Mouse (Mus musculus): Measurements from ENCODE around the gene Olfr224. TPM values are rescaled to one million over a fixed set of nuclear protein-coding genes. Genes with fewer than 3 reads are reported as not detected.
"Not testable (repeated sequence)": the region's sequence is repeated elsewhere in the genome, so short reads cannot be mapped to it uniquely, and the experiment has no call there.

Olfr224 gene
- polyA plus RNA-seq (2017; shearing (Covaris generic)): not detected

GRCm38 (mm10) chr11:58570405-58570804, at the start of gene Olfr224:
Olfr224 (minus strand) TSS chr11:58570553.
- no peak for ATAC-seq

DNA sequence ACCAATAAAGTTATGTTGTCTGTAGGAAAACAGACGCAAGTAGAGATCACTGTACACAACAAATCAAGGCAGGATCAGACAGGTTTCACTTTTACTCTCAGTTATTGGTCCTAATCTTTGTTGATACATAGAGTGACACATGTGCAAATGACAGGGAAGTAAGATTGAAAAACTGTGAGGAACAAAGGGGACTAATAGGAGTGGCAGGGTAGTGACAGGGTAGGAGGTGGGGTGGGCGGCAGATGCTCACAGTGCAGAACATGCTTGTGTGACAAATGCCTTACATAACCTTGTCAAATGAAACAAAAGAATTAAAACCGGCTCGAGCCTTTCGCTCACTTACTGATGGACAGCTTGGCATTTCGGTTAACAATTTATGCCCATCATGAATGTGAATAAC, 48.4 kb upstream of the Olfr224 start:
- no peak for ATAC-seq

- no peak for ATAC-seq
Observed at GRCm38 (mm10) chr11:58618369-58618768, 48.0 kb upstream of the Olfr224 start.

GRCm38 (mm10) chr11:58615975-58616374, 45.6 kb upstream of the Olfr224 start, which contains the start of gene 2210407C18Rik:
2210407C18Rik (minus strand) TSS chr11:58616075.
- ATAC-seq: no peak

DNA sequence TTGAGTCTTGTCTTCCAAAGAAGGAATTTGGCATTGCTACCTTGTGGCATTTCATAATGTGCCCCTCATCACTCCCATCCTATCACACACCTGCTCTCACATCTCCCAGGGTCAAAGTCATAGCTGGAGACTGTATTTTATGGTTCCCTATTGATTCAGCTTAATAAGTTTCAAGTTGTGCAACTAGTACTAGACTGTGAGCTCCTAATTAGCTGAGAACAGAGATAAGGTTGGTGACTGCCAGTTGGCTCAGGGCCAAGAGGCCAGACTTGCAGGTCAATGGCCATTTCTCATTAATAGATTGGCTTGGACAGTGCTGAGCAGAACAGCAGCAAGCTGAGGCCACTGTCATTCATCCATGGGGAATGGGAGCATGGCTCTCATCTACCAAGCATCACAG, 44.2 kb upstream of the Olfr224 start:
- ATAC-seq: no peak

- no peak for ATAC-seq
Observed at GRCm38 (mm10) chr11:58613359-58613758, 43.0 kb upstream of the Olfr224 start.

DNA sequence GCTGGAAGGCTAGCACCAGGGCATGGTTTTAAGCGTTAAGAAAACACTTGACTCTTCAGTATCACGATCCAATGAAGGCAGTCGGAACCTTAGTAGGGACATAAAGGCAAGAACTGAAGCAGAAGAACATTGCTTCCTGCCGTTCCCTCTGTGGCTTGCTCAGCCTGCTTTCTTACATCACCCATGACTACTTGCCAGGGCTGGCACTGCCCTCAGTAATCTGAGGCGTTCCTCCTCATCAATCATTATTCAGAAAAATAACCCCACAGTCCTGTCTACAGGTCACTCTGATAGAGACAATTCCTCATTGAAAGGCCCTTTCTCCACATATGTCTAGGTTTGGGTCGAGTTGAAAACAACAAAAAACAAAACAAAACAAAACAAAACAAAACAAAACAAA, 36.7 kb upstream of the Olfr224 start:
- ATAC-seq: no peak

DNA sequence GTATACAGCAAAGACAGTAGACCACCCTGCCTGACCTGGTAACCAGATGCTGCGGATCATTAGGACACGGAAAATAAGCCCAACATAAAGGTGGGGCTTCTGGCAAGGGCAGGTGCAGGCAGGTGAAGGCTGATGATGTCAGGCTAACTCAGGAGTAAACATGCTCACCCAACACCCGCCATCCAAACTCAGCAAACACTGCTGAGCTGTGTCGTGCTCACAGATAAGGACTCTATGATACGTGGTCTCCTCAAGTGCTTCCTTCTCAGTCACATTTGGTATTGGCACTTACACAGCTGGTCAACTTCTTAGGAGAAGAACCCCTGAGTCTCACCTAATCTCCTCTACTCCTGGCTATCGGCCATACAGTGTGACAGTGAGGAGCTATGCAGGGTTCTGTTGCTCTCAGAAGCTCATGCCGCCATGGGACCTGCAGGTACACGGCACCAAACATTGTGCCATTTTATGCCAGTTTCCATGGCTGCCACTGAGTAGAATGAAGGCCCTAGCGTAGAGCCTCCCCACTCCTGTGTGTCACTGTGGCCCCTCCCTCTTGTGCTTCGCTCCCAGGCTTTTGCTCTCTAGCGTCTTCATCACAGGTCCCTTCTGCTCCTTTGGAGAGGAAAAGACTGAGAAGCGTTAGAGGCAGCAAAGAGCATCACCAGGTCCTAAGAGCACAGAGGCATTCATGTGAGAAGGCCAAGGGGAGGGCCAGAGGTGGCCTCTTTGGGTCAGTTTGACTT, 36.0 kb upstream of the Olfr224 start:
- no peak for ATAC-seq

DNA sequence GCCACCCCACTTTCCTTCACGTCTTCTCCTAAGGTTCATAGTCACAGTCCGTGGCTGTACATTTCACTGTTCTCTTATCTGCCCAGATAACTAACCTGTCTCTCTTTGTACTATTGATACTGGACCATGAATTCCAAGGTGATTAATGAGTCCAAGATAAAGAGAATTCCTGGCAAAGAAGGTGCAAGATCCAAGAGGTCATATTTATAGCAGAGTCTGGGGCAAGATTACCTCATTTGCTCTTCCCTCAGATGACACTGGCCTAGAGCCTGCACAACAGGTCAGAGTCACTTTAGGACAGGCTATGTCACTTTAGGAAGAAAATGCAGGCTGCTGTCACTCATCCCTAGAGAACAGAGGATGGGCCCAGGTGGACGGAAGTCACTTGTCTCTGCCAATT, 34.9 kb upstream of the Olfr224 start:
- no peak for ATAC-seq

GRCm38 (mm10) chr11:58604688-58605087, 34.3 kb upstream of the Olfr224 start:
- no peak for ATAC-seq

DNA sequence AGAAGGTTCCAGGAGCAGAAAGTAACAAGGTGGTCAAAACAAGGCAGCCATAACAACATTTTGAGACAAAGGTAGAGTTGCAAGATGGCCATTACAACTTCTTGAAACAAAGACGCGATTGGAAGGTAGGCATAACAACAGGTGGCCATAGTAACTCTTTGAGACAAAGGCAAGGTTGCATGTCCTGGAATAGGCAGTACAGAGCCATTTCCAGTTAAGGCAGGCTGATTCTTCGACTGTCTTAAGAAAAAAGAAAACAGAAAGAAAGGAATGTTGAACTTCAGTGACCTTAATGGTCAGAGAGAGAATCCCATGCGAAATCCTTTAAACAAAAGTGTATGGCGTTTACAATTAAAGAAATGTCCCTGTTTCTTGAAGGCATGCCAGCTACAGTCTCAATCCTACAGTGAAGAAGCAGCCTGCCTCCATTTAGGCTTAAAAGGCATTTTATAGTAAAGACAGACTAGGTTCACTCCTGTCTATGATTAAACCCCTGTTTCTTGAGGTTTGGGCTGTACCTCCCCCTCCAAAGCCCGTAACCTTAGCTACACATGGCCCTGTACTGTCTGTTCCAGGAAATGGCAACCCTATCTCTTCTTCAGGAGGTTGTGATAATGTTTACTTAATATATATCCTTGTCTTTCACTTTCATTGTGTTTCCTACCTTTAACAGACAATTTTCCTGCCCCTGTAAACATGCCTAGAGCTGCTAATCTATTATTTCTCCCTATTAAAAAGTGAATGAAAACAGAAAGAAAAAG, 32.6 kb upstream of the Olfr224 start:
- no peak for ATAC-seq

GRCm38 (mm10) chr11:58602062-58602461, 31.7 kb upstream of the Olfr224 start:
- ATAC-seq: no peak

- ATAC-seq: no peak
Observed at GRCm38 (mm10) chr11:58597837-58598236, 27.5 kb upstream of the Olfr224 start.

GRCm38 (mm10) chr11:58594814-58595213, 24.5 kb upstream of the Olfr224 start, which contains the start of gene Olfr324:
Olfr324 (plus strand) TSS chr11:58595114.
- no peak for ATAC-seq

DNA sequence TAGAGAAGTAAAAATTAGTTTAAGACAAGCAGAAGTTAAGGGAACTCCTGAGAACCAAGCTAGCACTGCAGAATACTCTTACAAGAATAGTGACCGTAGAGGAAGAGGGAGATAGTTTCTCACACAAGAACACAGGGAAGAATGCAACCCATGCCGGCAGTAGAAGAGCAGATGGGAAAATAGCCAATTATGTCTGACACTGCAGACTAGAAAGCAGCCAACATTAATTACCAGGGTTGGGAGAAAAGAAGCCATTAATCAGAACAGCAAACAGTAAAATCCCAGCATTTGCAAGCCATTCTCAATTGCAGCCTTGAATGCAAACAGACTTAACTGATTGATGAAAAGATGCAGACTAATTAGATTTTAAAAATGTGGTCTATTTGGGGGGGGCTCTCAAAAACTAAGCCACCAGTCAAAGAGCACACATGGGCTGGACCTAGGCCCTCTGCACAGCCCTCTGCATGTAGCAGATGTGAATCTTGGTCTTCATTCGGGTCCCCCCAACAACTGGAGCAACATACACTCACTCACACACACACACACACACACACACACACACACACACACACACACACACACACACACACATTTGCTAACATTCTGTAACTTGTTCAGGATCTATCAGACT, 18.4 kb upstream of the Olfr224 start:
- no peak for ATAC-seq

DNA sequence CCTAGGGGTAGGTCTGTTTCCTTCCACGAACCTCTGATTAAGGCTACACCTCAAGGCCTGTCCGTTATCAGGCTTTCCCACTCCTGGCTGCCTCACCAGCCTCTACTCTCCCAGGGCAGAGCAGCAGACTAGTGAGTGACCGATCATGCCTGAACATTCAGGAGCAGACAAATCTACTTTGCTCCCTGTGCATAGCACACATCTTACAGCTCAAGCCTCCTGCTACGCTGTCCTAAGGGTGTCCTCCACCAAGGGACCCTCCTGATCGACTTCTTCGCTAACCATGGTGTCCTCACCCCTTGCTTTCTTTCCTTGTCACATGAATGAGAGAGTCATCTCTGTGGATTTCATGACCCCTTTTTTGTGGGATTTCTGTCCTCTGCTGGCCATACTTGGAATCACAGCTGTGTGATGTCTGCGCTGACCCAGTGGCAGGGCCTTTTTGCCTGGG, 17.6 kb upstream of the Olfr224 start:
- ATAC-seq: no peak

DNA sequence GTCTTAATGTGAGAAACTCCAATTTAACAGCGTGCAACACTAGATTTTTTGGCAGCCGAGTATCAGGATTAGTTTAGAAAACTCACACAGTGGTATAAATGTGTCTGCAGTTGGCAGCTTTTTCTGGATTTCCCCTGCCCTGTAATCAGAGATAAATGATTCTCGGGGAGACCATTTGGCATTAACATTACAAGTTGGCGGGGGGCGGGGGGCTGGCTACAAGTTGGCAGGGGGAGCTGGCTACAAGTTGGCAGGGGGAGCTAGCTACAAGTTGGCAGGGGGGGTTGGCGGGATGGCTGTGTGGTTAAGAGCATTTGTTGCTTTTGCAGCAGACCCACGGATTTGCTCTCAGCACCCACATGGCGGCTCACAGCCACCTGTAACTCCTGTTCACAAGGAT, 8.3 kb upstream of the Olfr224 start:
- no peak for ATAC-seq

- ATAC-seq: no peak
Observed at GRCm38 (mm10) chr11:58577430-58577829, 7.1 kb upstream of the Olfr224 start, which contains the start of gene Olfr325. Olfr325 (plus strand) TSS chr11:58577730.

DNA sequence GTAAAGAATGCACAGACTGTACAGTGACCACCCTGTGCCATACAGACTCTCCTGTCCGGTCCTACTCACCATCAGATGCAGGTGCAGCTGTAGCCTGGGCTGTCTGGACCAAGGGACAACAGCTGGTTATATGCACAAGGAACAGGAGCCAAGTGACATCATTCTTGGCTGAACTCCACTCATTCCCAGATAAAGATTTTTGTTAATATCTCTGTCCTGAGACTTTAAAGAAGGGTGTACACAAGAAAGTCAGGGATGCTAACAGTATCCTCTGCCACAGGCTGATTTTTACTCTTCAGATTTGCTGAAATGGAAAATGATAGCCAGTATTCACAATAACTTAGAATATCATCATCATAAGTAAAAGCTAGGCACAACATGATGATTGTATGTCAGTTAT, 14.8 kb downstream of the Olfr224 start, which contains the start of gene Olfr328:
Gene Olfr328, minus strand, starts transcription at position 101 of the 400 bp plus-strand sequence.
- no peak for ATAC-seq

GRCm38 (mm10) chr11:58546322-58546721, 24.0 kb downstream of the Olfr224 start, which contains the start of gene Olfr329-ps:
Olfr329-ps (minus strand) TSS chr11:58546422.
- ATAC-seq: no peak

DNA sequence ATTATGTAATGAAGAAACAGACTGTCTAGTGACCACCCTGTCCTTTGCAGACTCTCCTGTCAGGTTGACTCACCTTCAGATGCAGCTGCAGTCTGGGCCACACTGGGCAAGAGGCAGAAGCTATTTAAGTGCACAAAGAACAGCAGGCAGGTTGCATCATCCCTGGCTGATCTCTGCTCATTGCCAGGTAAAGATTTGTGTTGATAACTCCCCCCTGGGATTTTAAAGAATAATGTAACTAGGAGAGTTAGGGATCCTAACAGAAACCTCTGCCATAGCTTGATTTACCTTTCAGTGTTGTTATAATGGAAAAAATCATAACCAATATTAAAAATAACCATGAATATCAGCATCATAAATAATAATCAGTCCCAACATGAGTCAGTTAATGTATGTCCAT, 35.6 kb downstream of the Olfr224 start, which contains the start of gene Olfr330:
Gene Olfr330, minus strand, starts transcription at position 101 of the 400 bp plus-strand sequence.
- not testable (repeated sequence) for ATAC-seq

GRCm38 (mm10) chr11:58519756-58520155, 50.6 kb downstream of the Olfr224 start:
- not testable (repeated sequence) for ATAC-seq

DNA sequence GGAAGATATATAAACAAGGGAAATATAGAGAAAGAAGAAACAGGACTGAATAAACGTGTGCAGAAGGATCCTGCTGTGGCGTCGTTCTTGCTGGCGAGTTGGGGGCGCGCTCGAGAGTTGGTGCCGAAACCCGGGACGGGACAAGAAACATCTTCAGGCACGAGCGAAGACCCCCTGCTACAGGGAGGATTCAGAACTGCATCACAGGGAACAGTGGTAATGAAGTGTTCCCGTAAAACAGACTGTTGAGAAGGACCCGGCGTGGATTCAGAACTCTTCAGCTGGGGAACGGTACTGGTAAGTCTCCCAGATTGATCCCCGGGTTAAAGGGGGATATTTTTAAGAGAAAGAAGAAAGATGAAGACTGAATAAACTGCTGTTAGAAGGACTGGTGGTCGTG, 51.4 kb downstream of the Olfr224 start:
- ATAC-seq: not testable (repeated sequence)
